Mouse (Mus musculus) NIH3T3 (cell line): Measurements from ENCODE around the gene Ddx60.
"Not testable (repeated sequence)": the region's sequence is repeated elsewhere in the genome, so short reads cannot be mapped to it uniquely, and the experiment has no call there.

Experiments
- DNase-seq: peaks from one replicate; pipeline ENCODE4 v3.0.0-alpha.2; 2012; ENCODE audit warnings: low read depth

Gene Ddx60

DNA sequence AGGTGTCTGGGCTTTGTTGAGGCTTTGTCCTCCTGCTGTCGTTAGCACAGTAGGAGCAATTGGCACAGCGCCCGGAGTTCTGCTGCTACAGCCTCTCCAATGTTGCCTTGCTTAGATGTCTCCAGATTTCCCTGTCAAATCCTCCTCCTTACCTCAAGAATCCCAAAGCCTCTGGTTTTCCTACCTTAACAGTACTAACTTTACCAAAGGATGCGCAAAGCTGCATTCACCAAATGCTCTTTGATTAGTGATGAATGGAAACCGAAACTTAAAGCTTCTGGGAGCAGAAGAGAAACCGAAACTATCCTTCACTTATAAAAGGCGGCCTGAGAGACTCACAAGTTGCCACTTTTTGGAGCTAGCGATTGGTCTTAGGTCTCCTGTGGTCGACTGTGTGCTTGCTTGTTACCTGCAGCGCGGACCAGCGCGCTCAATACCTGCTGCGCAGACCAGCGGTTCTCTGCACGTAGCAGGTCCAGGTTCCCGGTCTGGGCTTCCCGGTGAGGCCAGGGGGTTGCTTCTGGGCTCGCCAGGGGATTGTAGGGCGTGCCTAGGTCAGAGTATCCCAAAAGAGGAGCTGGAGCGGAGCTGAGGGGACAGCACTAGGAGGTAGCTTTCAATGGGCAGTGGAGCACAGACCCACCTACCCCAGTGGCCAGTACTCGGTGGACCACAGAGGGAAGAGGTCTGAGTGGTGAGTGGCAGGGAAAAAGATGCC, at the start of gene Ddx60:
Gene Ddx60 (plus strand): TSS at position 311 of the 718 bp plus-strand sequence.
- peak; percentile 69 for DNase-seq

DNA sequence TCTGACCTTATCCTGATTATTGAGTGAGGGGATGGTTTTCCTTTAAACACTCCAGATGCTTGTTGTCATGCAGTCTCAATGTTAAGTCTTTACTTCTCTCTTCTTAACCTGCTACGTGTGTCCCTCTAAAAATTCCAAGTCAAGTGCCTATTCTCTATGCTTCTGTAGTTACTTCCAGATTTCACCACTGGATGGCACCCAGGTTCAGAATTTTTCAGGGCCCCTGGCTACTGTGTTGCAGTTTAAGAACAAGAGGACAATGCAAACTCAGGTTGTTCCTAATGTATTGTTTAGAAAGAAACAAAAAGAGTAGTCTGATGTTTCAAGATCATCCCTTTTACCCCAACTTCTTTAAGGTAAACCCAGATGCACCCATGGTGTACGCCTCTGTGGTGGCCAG, 33.8 kb upstream of the Ddx60 start:
- DNase-seq = peak; percentile 74

DNA sequence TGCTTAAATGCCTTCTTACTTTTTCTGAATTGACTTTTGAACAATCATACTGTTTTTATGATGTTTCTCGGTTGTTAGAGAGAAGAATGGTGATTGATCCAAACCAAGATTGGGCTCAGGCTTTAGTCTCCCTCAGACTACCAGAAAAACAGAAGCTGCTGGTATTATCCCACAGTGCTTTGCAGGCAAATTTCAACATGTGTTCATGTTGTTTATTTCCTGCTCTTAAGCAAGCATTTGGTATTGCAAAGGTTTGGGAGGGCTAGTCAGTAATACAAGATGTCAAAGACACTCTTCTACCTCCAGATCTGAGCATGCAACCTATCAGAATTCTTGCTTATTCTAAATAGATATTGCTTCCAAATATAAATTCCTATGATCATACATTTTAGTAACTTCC, 31.1 kb upstream of the Ddx60 start:
- no peak for DNase-seq

DNA sequence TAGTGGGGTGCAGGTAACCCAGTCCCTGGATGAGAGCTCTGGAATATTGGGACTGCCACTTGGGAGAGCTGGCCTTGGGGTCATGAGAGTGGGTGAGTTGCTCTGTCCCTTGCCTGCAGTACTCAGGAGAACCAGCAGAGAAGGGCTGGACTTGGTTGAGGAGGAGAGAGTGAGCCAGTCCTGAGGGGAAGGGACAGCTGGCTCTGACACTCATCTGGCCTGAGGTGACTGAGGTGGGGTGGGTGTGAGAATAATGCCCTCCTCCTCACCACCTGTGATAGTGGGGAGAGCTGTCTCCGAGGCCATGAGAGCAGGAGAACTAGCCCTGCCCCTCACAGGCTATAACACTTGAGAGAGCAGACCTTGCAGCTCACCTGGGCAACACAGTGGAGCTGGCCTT, 30.5 kb upstream of the Ddx60 start:
- DNase-seq = no peak

DNA sequence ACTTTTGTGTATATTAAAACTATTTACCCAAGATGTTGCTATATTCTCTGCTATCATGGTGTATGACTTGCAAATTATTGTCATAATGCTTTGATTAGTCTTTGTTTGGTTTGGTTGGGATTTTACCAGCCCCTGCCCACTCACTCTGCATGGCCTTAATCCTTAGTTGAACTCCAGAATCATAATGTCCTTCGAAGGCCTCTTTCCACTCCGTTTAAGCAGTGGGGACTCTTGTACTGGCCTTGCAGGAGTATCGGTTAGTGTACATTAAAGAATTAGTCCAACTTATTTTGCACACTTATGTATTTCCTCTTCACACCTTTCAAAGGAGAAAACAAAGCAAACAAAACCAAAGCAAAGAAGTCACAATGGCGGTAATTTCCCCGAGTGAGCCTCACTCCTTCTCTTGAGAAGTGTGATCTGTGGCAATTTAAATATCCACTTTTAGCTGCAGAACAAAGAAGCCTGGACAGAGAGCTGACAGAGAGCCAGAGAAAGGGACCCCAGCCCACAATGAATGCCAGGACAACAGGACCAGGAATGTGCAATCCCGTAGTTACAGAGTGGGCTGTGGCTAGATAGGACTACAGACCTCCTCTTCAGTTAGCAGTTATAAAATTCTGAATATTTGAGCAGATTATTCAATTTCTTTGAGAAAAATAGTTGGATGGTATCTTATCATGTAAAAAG, 26.7 kb upstream of the Ddx60 start:
- DNase-seq = no peak

DNA sequence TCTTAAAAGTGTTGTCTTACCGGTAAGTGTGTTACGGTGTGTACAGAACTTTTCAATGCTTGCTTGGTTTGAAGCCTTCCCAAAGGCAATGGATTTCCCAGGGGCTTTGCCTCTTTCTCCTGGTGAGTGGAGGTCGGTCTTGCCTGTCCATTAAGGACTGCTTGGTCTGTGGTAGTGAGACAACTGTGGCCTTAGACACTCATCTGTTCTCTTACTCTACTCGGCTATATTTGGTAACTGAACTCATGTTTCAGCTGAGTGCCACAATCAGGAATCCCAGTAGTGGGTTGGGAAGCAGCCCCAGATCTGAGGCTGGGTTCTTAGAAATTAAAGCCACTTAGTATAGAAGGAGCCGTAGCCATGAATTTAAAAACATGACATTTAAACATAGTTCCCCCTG, 25.4 kb upstream of the Ddx60 start, which contains the start of gene Palld:
Gene Palld (minus strand): TSS at position 170 of the 400 bp plus-strand sequence.
- DNase-seq = no peak

DNA sequence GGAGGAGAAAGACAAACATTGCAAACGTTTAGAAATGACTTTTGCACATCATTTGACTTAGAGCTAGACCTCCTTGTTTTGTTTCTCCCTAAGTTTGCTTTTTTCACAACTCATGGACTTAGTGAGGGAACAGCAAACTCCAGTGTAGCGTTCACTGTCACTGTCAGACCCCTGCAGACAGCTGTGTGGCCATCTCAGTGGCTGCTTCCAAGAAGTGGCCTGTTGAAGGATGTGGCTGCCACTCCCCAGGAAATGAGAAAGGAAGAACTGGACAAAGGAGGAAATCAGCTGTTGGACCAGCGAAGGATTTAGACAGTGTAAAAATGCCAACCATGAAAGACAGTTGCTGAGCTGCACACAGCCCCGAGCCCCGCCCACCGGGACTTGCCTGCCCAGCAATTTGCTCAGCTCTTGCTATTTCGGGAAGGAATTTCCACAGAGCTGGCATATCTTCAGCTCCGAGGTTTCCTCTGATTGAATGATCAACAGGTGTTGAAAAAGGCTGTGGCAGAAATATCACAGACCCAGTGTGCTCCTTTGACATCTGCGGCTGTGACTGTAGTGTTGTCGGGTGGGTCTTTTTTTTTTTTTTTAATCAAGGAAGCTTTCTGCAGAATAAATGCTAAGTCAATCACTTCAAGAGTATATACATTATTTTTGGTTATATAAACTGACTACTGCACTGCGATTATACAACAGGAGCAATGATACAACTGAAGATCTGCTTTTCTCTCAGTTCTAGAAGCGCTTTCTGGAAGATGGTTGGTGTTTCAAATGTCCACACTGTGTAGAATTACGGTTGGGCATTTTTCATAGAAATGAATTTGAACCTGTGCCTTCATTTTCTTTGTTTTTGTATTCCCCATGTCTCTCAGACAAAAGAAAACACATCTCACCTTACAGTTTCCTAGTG, 19.3 kb upstream of the Ddx60 start:
- peak; percentile 68 for DNase-seq

DNA sequence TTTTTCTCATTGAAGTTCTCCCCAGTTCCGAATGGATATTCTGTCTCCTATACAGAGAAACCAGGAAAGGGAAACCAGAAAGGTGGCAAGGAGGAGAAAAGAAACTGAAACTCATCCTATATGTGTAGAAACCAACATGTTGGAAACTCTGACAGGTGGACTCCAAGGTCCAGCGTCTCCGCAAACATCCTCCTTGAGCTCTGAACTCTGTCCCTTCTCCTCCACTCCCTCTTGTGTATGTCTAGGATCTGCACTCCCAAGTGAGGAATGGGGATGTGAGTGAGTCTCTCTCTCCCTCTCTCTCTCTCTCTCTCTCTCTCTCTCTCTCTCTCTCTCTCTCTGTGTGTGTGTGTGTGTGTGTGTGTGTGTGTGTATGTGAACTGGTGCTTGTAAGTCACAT, 18.6 kb upstream of the Ddx60 start:
- DNase-seq = no peak

DNA sequence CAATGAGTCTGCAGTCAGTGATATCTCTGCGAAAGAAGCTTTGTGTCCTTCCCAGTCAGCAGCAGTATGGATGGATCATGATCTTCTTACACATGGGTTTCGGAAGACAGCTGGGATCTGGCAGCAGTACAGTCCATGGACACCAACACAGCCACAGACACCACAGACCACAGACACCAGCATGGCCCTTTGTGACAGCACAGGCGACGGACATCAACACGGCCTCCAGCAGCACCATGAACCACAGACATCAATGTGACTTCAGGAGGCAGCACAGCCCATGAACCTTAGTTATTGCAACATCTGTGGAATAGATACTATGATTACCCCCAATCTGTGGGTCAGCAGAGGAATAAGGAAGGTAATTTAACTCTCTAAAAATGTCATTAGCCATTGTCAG, 15.1 kb upstream of the Ddx60 start:
- no peak for DNase-seq

DNA sequence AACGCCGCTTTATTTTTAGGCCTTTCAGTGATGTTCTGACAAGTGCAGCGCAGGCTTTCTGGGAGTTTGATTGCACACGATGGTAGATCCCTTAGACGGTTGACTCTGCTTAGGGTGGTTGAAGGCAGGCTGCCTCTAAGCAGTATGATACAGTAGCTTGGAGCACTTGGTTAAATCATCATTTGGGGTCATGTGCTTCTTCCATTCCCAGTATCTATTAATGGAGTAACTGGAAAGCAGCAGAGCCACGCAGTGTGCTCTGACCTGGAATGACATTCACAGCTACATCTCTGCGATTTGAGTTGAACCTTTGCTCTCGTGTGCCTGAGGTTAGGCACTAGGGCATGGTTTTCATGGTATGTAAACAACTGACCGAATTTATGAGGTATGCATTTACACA, 13.9 kb upstream of the Ddx60 start:
- no peak for DNase-seq

DNA sequence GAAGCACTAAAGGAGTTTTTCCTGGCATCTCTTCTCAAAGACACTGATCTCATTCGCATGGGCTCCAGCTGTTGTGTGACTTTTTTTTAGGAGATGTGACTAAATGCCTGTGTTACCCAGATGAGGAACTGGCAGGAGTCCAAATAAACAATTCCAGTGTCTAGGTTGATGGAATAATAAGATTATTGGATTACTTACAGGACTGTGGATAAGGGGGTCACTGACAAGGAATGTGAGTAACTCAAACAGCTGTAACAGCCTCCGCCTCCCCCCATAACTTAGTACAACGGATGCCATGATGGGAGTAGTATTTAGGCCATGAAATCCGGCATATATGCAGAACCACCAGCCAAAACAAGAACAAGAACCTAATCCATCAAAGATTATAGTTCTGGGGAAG, 10.6 kb upstream of the Ddx60 start:
- DNase-seq = no peak

DNA sequence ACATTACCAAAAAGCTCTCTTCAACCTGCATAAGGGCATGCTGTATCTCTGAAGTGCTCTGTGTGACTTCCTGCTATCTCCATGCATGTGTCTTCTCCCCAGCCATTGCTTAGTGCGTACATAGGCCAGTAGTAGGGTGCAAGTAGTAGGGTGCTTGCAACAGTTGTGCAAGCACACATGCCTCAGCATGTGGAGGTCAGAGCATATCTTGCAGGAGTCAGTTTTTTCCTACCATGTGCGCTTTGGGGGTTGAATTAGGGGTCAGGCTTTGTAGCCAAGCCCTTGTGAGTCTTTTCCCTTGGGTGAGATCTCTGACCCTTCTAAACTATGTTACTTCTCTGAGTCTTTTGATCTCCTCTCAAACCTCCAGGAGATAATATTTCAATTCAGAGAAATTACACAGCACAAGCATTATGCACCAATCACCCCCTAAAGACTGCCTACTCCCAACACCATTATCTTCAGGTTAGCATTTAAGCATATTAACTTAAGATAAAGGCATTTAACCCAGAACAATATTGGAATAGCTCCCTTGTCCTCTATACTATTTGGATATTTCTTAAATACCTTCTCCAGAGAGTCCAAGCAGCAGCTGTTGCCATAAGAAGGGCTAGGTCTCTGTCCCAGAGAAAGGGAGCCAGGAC, 8.6 kb upstream of the Ddx60 start:
- no peak for DNase-seq

DNA sequence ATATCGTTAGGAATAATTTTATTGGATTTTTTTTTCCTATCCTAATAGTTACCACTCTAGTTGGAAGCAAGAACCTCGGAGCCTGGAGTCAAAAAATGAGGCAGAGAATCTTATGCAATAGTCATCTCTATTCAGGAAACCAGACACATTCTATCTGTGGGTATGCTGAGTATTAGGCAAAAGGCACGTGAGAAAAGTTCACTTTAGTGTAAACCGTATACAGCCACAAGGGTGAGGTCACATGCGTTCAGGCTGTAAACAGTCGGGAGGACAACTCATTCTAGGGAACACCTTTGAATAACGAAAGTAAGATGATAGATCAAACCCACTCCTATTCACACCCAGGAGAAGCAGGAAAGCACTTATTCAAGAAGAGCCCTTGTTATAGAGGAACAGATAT, 7.5 kb upstream of the Ddx60 start:
- DNase-seq = peak; percentile 3

DNA sequence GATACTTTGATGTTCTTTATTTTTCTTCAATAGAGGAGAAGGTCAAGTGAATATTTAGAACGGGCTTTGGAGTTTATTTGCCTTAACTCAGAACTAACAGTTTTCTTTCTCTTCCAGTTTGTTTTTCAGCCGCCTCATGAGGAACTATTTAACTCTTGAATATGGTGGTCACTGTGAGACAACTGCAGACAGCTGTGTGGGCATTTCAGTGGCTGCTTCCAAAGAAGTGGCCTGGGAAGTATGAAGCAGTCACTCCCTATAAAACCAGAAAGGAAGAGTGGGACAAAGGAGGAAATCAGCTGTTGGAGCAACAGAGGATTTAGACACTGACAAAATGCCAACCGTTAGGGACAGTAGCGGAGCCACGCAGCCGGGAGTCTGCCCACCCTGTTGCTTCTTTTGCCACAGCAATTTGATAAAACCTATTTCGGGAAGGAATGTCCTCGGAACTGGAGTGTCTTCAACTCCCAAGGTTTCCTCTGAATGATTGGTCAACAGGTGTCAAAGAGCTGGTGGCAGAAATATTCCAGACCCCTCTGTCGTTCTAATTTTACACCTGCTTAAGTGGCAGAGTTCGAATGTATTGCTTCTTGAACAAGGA, 6.3 kb upstream of the Ddx60 start:
- no peak for DNase-seq

DNA sequence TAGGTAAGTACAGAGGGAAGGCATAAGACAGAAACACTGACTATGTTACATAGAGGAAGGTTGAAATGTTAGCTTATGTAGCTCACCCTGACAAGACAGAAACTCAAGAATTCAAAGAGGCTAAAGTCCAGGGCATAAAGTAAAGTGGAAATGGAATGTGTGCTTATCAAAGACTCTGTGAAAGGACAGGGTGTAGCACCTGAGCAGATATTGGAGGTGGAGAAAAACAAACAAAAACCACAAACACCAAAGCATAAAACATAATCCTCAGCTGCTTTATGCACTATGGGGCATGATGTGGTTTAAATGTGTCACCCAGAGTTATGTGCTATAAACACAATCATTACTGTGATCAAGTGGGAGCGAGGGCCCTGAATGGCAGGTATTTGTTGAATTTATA, 3.4 kb upstream of the Ddx60 start:
- DNase-seq = no peak

DNA sequence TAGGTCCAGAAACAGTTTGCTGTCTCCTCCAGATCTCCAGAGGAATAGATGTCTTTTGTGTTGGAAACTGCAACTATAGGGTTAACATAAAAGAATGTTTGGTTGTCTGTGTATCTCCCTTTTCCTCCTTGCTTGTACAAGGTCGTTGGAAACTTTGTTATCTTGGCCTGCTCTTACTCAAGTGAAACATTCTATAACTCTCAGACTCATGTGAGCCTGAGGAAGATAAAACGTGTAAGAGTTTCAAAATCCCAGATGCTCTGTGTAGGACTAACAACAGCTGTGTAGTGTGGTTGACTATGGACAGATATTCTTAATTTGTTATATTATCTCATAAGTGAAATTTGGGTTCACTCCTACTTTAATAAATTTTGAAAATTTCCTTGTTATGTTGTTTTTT, 5.4 kb downstream of the Ddx60 start:
- no peak for DNase-seq

DNA sequence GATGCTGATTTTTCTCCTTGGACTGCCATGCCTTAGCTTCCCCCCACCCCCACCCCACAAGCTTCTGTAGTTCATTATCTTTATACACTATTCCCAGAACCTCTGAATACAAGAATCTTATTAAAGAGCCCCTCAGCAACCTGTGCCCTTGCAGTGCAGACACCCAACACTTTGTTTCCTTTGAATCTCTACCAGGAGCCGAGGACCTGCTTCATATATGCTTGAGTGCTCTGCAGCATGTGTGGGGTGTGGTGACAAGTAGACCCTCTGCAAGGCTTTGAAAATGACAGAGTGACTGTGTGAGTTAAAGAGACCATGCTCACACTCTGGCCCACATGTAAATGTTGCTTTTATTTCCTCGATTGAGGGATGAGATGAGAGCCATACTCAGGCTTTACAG, 9.7 kb downstream of the Ddx60 start:
- DNase-seq = no peak

DNA sequence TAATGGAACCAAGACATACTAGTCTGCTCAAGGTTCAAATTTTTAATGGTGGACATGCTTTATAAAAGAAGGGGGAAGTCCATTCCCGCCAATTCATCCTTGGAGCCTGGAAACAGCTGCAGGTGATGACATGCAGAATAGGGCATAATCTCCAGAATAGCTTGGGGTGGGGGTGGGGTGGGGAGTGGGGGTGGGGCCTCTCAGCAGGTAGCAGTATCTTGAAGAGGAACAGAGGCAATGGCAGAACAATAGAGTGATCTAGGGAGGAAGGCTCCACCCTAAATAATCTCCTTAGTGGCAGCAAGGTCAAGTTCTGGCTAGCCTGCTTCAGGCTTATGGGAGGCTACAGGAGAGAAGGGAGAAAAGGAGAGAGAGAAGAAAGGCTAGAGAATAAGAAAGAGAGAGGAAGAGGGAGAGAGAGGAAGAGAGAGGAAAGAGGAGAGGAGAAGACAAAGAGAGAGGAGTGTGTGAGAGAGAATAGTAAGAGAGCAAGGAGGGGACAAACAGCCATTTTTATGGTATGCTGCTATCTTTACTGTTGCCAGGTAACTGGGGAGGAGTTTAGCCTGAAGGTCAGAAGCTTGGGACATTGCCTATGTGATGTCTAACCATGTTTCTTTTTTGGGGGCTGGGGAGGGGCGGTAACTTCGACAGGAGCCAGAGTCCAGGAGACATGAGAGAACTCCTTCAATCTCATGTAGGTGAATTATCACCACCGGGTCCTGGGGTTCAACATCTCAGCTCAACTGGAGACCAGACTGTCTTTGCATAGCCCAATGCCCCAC, 36.9 kb downstream of the Ddx60 start:
- not testable (repeated sequence) for DNase-seq

DNA sequence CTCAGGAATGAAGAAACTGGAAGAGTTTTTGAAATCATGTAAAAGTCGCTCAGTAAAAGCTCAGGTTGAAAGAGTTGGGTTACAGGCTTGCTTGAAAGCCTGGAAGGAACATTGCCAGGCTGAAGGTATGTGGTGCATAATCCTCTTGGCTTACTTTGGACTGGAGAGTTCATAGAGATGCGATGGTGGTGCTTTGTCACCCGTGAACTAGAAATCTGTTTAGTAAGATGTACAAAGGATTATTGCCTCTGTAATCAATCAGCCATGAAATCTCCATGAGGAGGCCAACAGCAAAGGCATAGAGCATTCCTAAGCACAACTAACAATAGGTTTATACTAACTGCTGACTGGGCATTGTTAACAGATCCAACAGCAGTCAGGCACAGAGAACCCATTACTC, 41.7 kb downstream of the Ddx60 start:
- no peak for DNase-seq

DNA sequence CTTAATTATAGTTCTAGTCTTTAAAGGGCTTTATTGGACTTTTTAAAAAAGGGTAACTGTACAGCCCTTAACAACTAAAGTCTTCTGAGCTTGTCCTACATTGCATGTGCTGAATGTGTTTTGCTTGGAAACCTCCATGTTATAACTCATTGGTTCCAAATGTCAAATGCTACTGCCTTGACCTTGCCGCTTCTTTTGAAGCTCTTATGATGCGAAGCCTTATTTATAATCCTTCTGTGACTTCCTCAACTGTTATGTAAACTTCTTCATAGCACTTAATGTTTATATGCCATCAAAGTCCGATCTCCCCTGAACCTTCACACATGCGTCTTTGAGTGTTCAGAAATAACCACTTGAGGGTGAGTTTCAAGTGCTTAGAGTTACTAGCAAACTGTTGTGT, 57.1 kb downstream of the Ddx60 start:
- no peak for DNase-seq
